Mouse (Mus musculus) right cerebral cortex, postnatal 4 days (tissue): ENCODE measurements around the gene Ptbp3.

ENCODE experiments used
- DNase-seq: peaks from one replicate; pipeline ENCODE4 v3.0.0-alpha.2; 2022

Ptbp3 gene

GRCm38 (mm10) chr4:59465449-59465848, 83.7 kb downstream of the Ptbp3 start:
- no peak for DNase-seq

GRCm38 (mm10) chr4:59464661-59465060, 84.5 kb downstream of the Ptbp3 start:
- no peak for DNase-seq

- DNase-seq, result no peak
Measured at GRCm38 (mm10) chr4:59462494-59462893, 86.7 kb downstream of the Ptbp3 start.

GRCm38 (mm10) chr4:59461116-59461727, 87.9 kb downstream of the Ptbp3 start:
- no peak for DNase-seq

GRCm38 (mm10) chr4:59459216-59459955, 89.8 kb downstream of the Ptbp3 start:
- DNase-seq, result no peak

GRCm38 (mm10) chr4:59457941-59458340, 91.2 kb downstream of the Ptbp3 start:
- peak; percentile 8 for DNase-seq

GRCm38 (mm10) chr4:59457091-59457490, 92.1 kb downstream of the Ptbp3 start:
- DNase-seq, result no peak

- no peak for DNase-seq
Measured at GRCm38 (mm10) chr4:59455465-59455864, 93.7 kb downstream of the Ptbp3 start.

GRCm38 (mm10) chr4:59454046-59454445, 95.1 kb downstream of the Ptbp3 start:
- no peak for DNase-seq

- DNase-seq, result no peak
Measured at GRCm38 (mm10) chr4:59452503-59452933, 96.6 kb downstream of the Ptbp3 start.

- DNase-seq, result no peak
Measured at GRCm38 (mm10) chr4:59450906-59451305, 98.3 kb downstream of the Ptbp3 start.

- DNase-seq, result no peak
Measured at GRCm38 (mm10) chr4:59450234-59450854, 98.8 kb downstream of the Ptbp3 start.

GRCm38 (mm10) chr4:59447296-59447695, 101.9 kb downstream of the Ptbp3 start:
- DNase-seq, result no peak

GRCm38 (mm10) chr4:59445516-59445915, 103.6 kb downstream of the Ptbp3 start:
- no peak for DNase-seq

- DNase-seq, result no peak
Measured at GRCm38 (mm10) chr4:59444994-59445393, 104.2 kb downstream of the Ptbp3 start.

GRCm38 (mm10) chr4:59444085-59444484, 105.1 kb downstream of the Ptbp3 start:
- no peak for DNase-seq

GRCm38 (mm10) chr4:59441265-59441664, 107.9 kb downstream of the Ptbp3 start:
- no peak for DNase-seq

- DNase-seq, result no peak
Measured at GRCm38 (mm10) chr4:59439960-59440359, 109.2 kb downstream of the Ptbp3 start.

- DNase-seq, result no peak
Measured at GRCm38 (mm10) chr4:59439041-59439440, 110.1 kb downstream of the Ptbp3 start.

GRCm38 (mm10) chr4:59437990-59438854, 110.9 kb downstream of the Ptbp3 start, which contains the start of gene Susd1:
Gene Susd1, minus strand, starts transcription at chr4:59438633.
- peak; percentile 47 for DNase-seq

GRCm38 (mm10) chr4:59435951-59436350, 113.2 kb downstream of the Ptbp3 start:
- no peak for DNase-seq

GRCm38 (mm10) chr4:59434039-59434438, 115.1 kb downstream of the Ptbp3 start:
- DNase-seq, result no peak

GRCm38 (mm10) chr4:59429128-59429527, 120.0 kb downstream of the Ptbp3 start:
- no peak for DNase-seq
